Mouse (Mus musculus): ENCODE results near the gene D17Wsu92e. TPM values are rescaled to one million over a fixed set of nuclear protein-coding genes. Genes with fewer than 3 reads are reported as not detected.

The D17Wsu92e gene
- polyA plus RNA-seq, 1 experiment, result 80.9 TPM

DNA sequence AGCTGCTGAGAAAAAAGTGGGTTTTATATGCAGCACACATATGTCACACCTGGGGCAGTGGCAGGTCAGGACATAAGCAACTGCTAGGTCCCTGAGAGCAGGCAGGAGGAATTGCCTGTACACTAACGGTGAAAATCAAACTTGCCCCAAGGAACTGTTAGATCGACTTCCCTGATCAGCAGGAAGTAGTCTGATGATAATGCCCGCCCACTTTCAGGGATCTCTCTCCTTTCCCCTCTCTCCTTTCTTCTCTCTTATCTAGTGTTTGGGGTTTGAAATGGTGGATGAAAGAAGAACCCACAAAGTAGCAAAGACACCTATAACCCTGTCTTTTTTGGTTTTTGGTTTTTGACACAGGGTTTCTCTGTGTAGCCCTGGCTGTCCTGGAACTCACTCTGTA is 5.1 kb upstream of the D17Wsu92e start:
- no peak for TF ChIP-seq POLR2A (IDR thresholded peaks at IDR 0.05; ENCODE audit: borderline replicate concordance, control insufficient read depth, low read depth, low read length)
- TF ChIP-seq CTCF (IDR thresholded peaks at IDR 0.05; ENCODE audit: control insufficient read depth, insufficient read depth, low read length), result no peak
- WGBS, result 1% methylated on average over 3 of the region's 3 CpGs
- Histone ChIP-seq H3K27ac (ENCODE audit: control insufficient read depth, insufficient read depth, low read depth, low read length, poor library complexity) (peak overlapping the region; percentile 88), H3K4me3 (replicated peaks; ENCODE audit: control insufficient read depth, low read depth, low read length) (peak overlapping the region; percentile 48), H3K4me1 (ENCODE audit: control insufficient read depth, insufficient read depth, low read length) (peaks cover 2% of the 10 kb centered on the region; the same call in 1 of the 2 replicates)

DNA sequence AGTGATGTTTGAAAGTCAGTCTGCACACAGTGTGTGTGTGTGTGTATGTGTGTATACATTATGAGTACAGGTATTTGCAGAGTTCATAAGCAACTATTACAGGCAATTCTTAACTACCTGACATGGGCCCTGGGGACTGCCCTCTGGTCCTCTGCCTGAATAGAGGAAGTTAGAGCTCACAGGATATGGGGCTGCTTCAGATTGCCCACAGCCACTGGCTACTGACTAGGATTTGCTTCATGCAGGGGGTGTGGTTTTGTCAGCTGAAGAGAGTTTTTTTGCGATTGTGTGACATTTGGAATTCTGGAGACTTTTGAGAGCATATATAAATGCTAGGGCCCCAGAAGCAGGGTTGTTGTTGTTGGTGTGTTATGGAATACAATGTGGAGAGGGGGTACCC is 4.5 kb upstream of the D17Wsu92e start:
- H3K27ac ChIP-seq (ENCODE audit: control insufficient read depth, insufficient read depth, low read depth, low read length, poor library complexity), result peak overlapping the region; percentile 88
- 0% methylated on average over 1 of the region's 1 CpGs for WGBS
- peaks cover 2% of the 10 kb centered on the region; the same call in 1 of the 2 replicates for H3K4me1 ChIP-seq (ENCODE audit: control insufficient read depth, insufficient read depth, low read length)
- TF ChIP-seq CTCF (IDR thresholded peaks at IDR 0.05; ENCODE audit: control insufficient read depth, insufficient read depth, low read length) (no peak), POLR2A (IDR thresholded peaks at IDR 0.05; ENCODE audit: borderline replicate concordance, control insufficient read depth, low read depth, low read length) (no peak)
- H3K4me3 ChIP-seq (replicated peaks; ENCODE audit: control insufficient read depth, low read depth, low read length), result peak overlapping the region; percentile 48

DNA sequence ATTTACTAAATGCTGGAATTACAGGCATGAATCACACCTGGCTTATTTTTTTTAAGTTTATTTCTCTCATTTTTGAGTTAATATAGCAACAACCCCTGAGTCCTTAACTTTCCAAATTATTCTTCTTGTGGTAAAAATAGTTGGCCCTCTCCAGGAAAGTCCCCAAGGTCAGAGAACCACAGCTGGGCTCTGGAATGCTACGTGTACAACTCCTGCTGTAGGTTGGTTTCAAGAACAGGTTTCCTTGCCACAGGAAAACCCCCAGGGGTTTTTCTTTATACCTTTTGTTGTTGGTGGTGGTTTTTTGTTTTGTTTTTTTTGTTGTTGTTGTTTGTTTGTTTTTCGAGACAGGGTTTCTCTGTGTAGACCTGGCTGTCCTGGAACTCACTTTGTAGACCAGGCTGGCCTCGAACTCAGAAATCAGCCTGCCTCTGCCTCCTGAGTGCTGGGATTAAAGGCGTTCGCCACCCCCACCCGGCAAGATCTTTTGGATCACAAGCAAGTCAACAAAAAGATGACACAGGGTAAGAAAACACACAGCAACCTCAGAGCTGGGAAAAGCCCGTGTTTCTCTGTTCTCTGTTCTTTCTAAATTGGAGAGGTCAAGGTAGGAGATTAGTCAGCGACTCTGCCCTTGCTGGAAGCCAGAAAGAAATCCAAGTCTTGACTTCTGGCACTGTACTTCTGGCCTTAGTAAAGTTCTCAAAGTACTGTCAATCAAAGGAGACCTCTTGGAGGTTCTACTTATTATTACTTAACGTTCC is 2.9 kb upstream of the D17Wsu92e start:
- Histone ChIP-seq H3K4me3 (replicated peaks; ENCODE audit: control insufficient read depth, low read depth, low read length) (no peak overlapping the region), H3K4me1 (ENCODE audit: control insufficient read depth, insufficient read depth, low read length) (peaks cover 4% of the 10 kb centered on the region; the same call in 1 of the 2 replicates), H3K27ac (ENCODE audit: control insufficient read depth, insufficient read depth, low read depth, low read length, poor library complexity) (no peak overlapping the region)
- WGBS, result 86% methylated on average over 9 of the region's 9 CpGs
- TF ChIP-seq CTCF (IDR thresholded peaks at IDR 0.05; ENCODE audit: control insufficient read depth, insufficient read depth, low read length) (no peak), POLR2A (IDR thresholded peaks at IDR 0.05; ENCODE audit: borderline replicate concordance, control insufficient read depth, low read depth, low read length) (no peak)

GRCm38 (mm10) chr17:27821407-27822338 is 1.2 kb upstream of the D17Wsu92e start:
- Histone ChIP-seq H3K4me1 (ENCODE audit: control insufficient read depth, insufficient read depth, low read length) (peaks cover 2% of the 10 kb centered on the region; the same call in 1 of the 2 replicates), H3K4me3 (replicated peaks; ENCODE audit: control insufficient read depth, low read depth, low read length) (no peak overlapping the region), H3K27ac (ENCODE audit: control insufficient read depth, insufficient read depth, low read depth, low read length, poor library complexity) (peak overlapping the region; percentile 95)
- TF ChIP-seq POLR2A (IDR thresholded peaks at IDR 0.05; ENCODE audit: borderline replicate concordance, control insufficient read depth, low read depth, low read length) (no peak), CTCF (IDR thresholded peaks at IDR 0.05; ENCODE audit: control insufficient read depth, insufficient read depth, low read length) (no peak)
- WGBS, result 47% methylated on average over 9 of the region's 9 CpGs

- Histone ChIP-seq H3K27ac (ENCODE audit: control insufficient read depth, insufficient read depth, low read depth, low read length, poor library complexity) (peak overlapping the region; percentile 85), H3K4me1 (ENCODE audit: control insufficient read depth, insufficient read depth, low read length) (peaks cover 2% of the 10 kb centered on the region; the same call in 1 of the 2 replicates), H3K4me3 (replicated peaks; ENCODE audit: control insufficient read depth, low read depth, low read length) (peak overlapping the region; percentile 83)
- TF ChIP-seq CTCF (IDR thresholded peaks at IDR 0.05; ENCODE audit: control insufficient read depth, insufficient read depth, low read length), result no peak
- TF ChIP-seq POLR2A (IDR thresholded peaks at IDR 0.05; ENCODE audit: borderline replicate concordance, control insufficient read depth, low read depth, low read length), result no peak
- under 1% methylated on average over 56 of the region's 62 CpGs for WGBS
These were observed 379 bp downstream of the D17Wsu92e start for GRCm38 (mm10) chr17:27819971-27820567.

- peaks cover 2% of the 10 kb centered on the region; the same call in 1 of the 2 replicates for H3K4me1 ChIP-seq (ENCODE audit: control insufficient read depth, insufficient read depth, low read length)
- under 1% methylated on average over 20 of the region's 20 CpGs for WGBS
These were observed 902 bp downstream of the D17Wsu92e start for GRCm38 (mm10) chr17:27819521-27819970.

GRCm38 (mm10) chr17:27819011-27819410 is 1.4 kb downstream of the D17Wsu92e start:
- Histone ChIP-seq H3K4me1 (ENCODE audit: control insufficient read depth, insufficient read depth, low read length) (peaks cover 2% of the 10 kb centered on the region; the same call in 1 of the 2 replicates), H3K4me3 (replicated peaks; ENCODE audit: control insufficient read depth, low read depth, low read length) (peak overlapping the region; percentile 83), H3K27ac (ENCODE audit: control insufficient read depth, insufficient read depth, low read depth, low read length, poor library complexity) (peak overlapping the region; percentile 85; the same call in 1 of the 2 replicates)
- WGBS, result 23% methylated on average over 7 of the region's 7 CpGs
- TF ChIP-seq CTCF (IDR thresholded peaks at IDR 0.05; ENCODE audit: control insufficient read depth, insufficient read depth, low read length), result no peak

More at GRCm38 (mm10) chr17:27819521-27819970, 902 bp downstream of the D17Wsu92e start:
- TF ChIP-seq CTCF (IDR thresholded peaks at IDR 0.05; ENCODE audit: control insufficient read depth, insufficient read depth, low read length) (no peak), POLR2A (IDR thresholded peaks at IDR 0.05; ENCODE audit: borderline replicate concordance, control insufficient read depth, low read depth, low read length) (no peak)
- peak overlapping the region; percentile 83 for H3K4me3 ChIP-seq (replicated peaks; ENCODE audit: control insufficient read depth, low read depth, low read length)
- peak overlapping the region; percentile 85 for H3K27ac ChIP-seq (ENCODE audit: control insufficient read depth, insufficient read depth, low read depth, low read length, poor library complexity)

Measured in bone marrow, adult 2 months (tissue).